Mouse (Mus musculus) monocyte, adult 5-6 weeks (primary cell): ENCODE data around the gene Szt2. TPM values are rescaled to one million over a fixed set of nuclear protein-coding genes. Genes with fewer than 3 reads are reported as not detected.

Source experiments
- ATAC-seq: fragments of 153-309, 156-312 bp; replicated peaks from 2 replicates; pipeline ENCODE4 v1.8.0; 2017; ENCODE audit warnings: mild to moderate bottlenecking; ENCODE audit not compliant: low TSS enrichment, insufficient number of reproducible peaks, severe bottlenecking, poor library complexity, low FRiP score
- total RNA-seq: library from RNA; stranded (forward); fragments of 200-1000, 200-491, 200-594 nt; gene quantifications from 3 replicates; pipeline ENCODE4 v1.2.3, GENCODE M21; 2017

Szt2 gene
- 4.9 to 16.2 TPM (median 14.5 TPM) in 3 replicates for total RNA-seq

GRCm38 (mm10) chr4:118409142-118409900 is at the start of gene Szt2, which contains the start of gene Med8:
TSS of gene Szt2 (minus strand) at chr4:118409273.
TSS of gene Med8 (plus strand) at chr4:118409337.
- ATAC-seq, result peak; percentile 97

- ATAC-seq, result no peak
Observed at GRCm38 (mm10) chr4:118457345-118457975, 48.4 kb upstream of the Szt2 start, which contains the start of gene Mpl. TSS of gene Mpl (minus strand) at chr4:118457513.

- no peak for ATAC-seq
Observed at GRCm38 (mm10) chr4:118446415-118447153, 37.5 kb upstream of the Szt2 start.

- no peak for ATAC-seq
Observed at GRCm38 (mm10) chr4:118445781-118446414, 36.8 kb upstream of the Szt2 start.

GRCm38 (mm10) chr4:118445088-118445487 is 36.0 kb upstream of the Szt2 start:
- ATAC-seq, result no peak

- no peak for ATAC-seq
Observed at GRCm38 (mm10) chr4:118437829-118438253, 28.8 kb upstream of the Szt2 start.

GRCm38 (mm10) chr4:118436820-118437603 is 27.9 kb upstream of the Szt2 start, which contains the start of gene Cdc20:
TSS of gene Cdc20 (minus strand) at chr4:118437352.
- ATAC-seq, result peak; percentile 94

- ATAC-seq, result no peak
Observed at GRCm38 (mm10) chr4:118432332-118432731, 23.3 kb upstream of the Szt2 start.

- ATAC-seq, result no peak
Observed at GRCm38 (mm10) chr4:118429215-118429895, 20.3 kb upstream of the Szt2 start.

- ATAC-seq, result no peak
Observed at GRCm38 (mm10) chr4:118428531-118429214, 19.6 kb upstream of the Szt2 start.

- ATAC-seq, result peak; percentile 84
Observed at GRCm38 (mm10) chr4:118427768-118428451, 18.8 kb upstream of the Szt2 start, which contains the start of gene Elovl1. TSS of gene Elovl1 (plus strand) at chr4:118428093.

GRCm38 (mm10) chr4:118427415-118427767 is 18.3 kb upstream of the Szt2 start:
- no peak for ATAC-seq

- no peak for ATAC-seq
Observed at GRCm38 (mm10) chr4:118425374-118425773, 16.3 kb upstream of the Szt2 start.

- no peak for ATAC-seq
Observed at GRCm38 (mm10) chr4:118424541-118425160, 15.6 kb upstream of the Szt2 start.

- ATAC-seq, result no peak
Observed at GRCm38 (mm10) chr4:118421384-118421783, 12.3 kb upstream of the Szt2 start.

- ATAC-seq, result no peak
Observed at GRCm38 (mm10) chr4:118417112-118417797, 8.2 kb upstream of the Szt2 start.
